Mouse (Mus musculus) urinary bladder, postnatal 25 days (tissue): ENCODE measurements around the gene Tubgcp5.
A peak's percentile ranks its signal among the peaks of the same experiment; 100 is the strongest.
"Not testable (repeated sequence)": the region's sequence is repeated elsewhere in the genome, so short reads cannot be mapped to it uniquely, and the experiment has no call there.

Source experiments
- DNase-seq: peaks from one replicate; pipeline ENCODE4 v3.0.0; 2022; ENCODE audit warnings: low spot score

Tubgcp5 gene

DNA sequence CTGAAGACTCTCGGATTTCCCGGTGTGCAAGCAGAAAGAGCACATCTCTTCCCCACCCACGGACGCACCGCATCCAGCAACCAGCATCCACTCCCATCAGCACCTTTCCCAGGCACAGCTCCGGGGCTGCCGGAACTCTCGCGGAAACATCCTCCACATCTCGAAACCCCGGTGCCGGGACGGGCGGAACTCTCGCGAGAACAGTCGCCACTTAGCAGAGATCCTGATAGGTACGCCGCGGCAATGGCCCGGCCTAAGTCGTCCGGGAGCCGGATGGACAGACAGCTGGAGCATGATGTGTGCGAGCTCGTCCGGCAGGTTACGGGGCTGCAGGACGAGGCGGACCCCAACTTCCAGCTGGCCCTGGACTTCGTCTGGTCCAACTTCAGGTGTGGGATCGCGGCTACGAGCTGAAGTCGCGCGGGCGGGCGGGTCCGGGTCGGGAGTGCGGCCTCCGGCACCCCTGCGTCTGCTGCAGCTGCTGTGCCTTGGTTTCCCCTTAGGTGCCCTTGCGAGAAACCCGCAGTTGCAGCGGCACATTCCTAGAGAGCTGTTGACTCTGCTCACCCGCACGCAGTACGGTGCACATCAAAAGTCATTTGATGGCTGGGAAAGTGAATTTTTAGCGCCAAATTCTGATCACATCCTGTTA lies at the start of gene Tubgcp5:
Gene Tubgcp5, plus strand, starts transcription at position 203 of the 652 bp plus-strand sequence.
- DNase-seq, result peak; percentile 95

DNA sequence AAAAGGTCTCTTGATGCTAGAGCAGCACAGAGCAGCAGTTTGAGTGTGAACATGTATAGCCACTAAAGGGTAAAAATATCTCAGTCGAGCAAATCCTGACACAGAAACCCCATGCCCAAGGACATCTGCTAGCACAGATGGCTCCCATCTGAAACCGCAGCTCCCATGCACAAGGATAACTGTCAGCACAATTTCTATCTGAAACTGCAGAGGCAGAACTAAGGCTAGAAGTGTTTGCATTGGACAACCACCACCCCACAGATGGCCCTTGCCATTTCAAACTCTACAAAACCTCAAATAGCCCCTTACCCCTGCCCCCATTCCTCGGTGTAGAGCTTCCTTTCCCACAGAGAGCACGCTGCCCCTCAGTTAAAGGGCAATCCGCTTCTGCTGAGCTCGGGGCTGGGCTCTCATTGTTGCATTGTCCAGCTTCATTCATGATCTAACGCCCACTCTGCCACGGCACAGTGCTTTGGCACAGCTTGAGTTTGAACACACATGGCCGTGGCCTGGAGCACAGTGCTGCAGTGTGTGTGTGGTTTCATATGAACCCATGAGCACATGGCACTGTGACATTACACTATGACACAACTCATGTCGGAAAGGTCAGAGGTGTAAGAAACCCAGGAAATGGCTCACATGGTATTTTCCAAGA lies 49.3 kb upstream of the Tubgcp5 start:
- DNase-seq, result no peak

DNA sequence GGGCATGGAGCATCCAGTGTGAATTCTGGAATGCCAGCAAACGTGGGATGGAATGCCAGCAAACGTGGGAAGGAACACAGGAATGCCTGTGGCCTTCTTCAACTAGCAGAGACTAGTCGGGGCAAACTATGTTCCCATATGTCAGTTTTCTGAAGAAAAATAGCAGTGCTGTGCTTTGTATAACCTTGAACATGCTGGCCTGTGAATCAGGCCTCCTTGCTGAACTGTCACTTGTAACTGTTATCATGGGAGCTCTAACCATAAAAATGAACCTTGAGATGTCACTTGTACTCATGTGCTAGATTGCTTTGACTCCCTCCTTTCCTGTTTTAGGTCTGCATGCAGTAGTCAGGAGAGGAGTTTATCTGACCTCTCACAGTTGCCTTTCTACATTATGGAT lies 43.1 kb upstream of the Tubgcp5 start:
- no peak for DNase-seq

DNA sequence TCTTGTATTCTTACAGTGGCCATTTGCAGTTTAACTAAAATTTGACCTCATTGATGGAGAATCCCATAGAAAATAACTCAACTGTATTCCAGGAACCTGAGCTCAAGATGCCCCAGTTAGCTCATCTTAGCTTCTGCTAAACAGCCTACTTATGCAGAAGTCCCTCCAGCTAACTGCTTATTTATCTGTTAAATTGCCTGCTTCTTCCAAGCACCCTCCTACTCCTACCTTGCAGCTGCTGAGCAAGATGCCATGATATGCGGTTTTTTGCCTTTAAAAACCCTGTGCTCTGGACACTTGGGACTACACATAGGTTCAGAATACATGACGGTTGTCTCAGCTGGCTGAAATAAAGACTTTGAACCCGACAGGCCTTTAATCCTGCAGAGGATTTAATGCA lies 34.6 kb upstream of the Tubgcp5 start:
- DNase-seq, result no peak

DNA sequence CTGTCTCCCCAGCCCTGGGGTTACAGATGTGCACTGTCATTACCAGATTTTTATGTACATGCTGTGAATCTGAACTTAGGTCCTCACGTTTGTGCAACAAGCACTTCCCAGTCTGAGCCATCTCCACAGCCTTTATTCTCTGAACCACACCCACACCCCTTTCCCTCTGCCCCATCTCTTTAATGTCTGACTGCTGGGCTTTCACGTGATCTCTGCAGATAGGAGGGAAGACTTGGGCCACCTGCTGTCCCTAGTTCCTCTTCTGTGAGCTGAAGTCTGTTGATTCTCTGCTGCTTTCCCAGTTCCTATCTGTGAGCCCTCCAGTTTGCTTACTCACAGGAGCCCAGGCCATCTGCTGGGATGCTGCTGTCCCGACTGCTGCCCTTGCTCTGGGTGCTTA lies 26.0 kb upstream of the Tubgcp5 start, which contains the start of gene Siglech:
Gene Siglech, plus strand, starts transcription at position 253 of the 400 bp plus-strand sequence.
- no peak for DNase-seq

DNA sequence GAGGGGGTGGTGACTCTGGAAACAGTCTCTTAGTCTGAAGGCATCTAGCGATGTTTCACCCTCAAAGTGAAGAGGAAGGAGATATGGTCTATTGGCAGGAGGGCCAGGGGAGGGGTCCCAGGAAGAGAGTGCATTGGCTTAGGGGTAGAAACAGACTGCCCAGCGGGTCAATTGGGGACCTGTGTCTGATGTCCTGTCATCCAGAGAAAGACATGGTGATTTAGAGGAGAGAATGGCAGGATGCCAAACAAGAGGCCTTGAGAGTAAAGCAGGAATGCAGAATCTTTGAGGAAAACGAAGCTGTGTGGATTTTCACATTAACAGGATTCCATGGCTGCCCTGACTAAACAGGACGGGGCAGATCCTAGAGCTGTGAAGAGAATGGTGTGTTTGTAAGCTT lies 13.9 kb upstream of the Tubgcp5 start:
- no peak for DNase-seq

DNA sequence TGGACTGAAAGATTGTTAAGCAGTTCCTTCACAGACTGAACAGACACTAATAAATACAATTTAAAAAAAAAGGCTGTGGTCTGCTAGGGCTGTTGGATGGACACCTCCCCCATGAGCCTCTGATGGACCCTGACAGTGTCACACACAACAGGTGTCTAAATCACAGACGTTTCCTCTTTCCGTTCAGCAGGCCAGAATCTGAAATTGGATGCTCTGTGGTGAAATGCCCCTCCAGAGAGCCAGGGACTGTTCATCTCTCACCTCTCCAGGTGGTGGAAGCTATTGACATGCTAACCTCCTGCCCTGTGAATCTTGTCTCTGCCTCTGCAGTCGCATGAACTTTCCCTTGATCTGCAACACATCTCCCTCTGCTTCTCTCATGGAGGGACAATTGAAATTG lies 11.5 kb upstream of the Tubgcp5 start:
- DNase-seq, result no peak

DNA sequence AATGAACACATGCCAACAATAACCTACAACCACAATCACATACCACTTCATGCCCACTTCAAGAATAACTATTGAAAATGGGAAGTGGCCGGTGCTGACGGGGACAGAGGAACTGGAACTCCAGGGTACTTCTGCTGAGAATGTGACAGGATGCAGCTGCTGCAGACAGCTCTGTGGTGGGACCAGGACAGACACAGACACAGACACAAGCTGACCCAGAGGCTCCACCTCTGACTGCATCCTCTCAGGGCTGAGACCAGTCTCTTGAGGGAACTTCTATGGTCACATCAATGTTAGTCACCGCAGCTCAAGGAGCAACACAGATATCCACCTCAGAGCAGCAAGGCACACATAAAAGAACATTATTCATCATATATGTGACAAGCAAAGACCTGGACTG lies 9.4 kb upstream of the Tubgcp5 start:
- DNase-seq, result no peak

DNA sequence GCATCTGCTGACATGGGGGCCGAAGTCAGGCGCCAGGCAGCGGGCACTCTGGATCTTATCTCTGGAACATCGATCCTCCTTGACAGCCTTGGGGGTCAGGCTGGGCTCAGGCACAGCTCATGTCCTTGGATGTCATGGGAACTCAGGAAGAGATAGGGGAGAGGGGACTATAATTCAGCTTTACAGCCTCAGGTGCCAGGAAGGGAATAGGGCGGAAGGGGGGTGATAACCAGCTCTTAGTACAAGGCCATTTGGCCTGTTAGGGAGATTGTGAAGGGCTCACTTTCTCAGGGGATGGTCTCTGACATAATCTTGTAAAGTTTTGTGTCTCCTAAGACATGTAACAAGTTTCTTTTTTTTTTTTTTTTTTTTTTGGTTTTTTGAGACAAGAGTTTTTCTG lies 3.4 kb upstream of the Tubgcp5 start:
- DNase-seq, result not testable (repeated sequence)

DNA sequence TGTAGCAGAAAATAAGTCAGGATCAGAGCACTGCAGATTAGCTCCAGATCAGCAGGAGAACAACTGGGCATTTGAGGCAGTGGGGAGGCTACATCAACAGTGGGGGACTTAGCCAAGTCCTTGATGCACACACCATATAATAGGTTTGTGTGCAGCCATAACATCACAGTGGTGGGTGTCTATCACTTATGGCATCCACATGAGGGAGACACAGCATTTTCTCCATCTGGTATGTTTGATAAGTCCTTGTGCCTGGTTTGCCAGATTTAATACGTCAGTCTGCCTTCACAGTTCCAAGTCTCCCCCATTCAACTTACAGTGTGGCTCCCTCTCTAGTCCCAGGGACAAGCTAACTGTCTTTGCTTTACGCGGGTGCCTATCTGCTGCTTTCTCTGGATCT lies 1.7 kb upstream of the Tubgcp5 start:
- no peak for DNase-seq

DNA sequence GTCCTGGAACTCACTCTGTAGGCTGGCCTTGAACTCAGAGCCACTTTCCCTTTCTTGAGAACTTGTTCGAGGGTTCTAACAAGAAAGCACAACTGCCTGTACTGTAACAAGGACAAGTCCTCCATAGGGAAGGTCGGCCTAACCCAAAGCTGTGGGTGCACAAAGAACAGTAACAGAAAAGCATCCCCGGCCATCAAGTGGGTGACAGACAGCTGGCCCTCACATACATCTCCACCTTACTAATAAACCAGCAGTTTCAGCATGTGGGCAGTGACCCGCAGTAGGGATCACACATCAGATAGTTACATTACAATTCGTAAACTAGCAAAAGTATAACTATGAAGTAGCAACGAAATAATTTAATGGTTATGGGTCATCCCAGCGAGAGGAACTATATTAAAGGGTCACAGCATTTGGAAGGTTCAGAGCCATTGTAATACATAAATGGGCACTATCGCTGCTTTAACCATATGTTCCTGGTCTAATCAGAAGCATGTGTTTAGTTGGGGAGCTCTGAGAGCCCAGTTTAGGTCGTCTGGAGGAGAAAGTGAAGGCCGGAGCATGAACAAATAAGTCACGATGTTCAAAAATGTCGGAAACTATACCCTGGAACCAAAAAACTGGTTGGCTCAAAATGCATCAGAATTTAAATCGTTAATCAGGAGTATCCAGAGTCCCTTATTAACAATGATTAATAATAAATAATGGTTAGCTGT lies 560 bp upstream of the Tubgcp5 start:
- no peak for DNase-seq

DNA sequence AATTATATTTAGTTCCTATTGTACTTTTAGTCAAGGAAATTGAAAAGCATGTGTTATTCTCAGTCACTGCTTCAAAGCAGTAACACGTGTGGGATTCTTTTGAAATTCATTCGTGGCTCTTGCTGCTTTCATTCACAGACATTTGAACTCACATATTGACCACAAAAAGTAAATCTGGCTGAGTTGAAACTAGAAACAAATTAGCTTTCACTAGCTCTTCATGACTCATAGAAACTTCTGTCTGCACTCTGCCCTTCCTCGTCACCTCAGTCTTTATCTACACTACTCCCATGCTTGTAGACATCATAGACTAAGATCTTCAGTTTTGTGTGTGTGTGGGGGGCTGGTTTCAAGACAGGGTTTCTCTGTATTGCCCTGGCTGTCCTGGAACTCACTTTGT lies 6.0 kb downstream of the Tubgcp5 start:
- no peak for DNase-seq

DNA sequence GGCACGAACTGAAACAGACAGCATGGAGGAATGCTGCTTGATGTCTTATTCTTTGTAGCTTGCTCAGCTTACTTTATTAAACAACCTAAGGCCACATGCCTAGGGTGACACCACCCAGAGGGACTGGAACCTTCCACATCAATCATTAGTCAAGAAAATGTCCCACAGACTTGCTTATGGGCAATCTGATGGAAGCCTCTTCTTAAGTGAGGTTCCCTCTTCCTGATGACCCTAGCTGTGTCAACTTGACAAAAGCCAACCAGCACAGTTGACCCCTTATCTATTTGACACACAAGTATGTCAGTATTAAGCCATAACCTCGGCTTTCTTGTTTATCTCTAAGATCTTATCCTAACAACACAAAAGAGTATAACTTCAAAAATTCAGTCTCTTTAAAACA lies 16.0 kb downstream of the Tubgcp5 start:
- no peak for DNase-seq

DNA sequence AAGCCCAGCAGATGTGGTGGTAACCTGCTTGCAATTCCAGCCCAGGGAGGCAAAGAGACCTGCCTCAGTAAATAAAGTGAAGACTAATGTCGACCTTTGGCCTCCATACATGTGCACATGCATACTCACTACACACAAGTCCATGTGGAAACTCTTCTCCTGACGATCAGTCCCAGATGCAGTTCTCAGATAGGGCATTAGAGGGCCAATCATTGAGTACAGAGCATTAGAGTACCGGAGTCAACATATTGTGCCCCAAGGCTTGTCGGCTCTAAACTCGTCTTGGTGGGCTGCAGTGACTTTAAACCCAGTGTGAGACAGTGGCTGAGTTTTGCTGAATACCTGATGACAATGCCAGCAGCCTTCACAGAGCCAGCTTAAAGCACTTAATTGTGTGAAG lies 30.5 kb downstream of the Tubgcp5 start:
- no peak for DNase-seq

DNA sequence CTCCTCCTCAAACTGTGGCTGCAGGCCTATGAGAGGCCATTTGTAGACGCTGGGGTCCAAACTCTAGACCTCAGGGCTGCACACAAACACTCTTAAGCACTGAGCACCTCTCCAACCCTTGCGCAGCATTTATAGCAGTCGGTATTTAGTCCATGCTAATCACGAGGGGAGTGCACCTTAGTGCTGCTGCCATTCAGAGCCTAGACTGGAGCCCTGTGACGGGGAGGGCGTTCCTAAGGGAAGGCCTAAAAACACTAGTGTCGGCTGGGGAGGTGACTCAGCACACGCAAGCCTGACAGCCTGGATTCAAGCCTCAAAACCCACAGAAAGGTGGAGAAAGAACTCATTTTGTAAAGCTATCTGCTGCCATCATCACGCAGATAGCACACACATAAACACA lies 33.6 kb downstream of the Tubgcp5 start:
- DNase-seq, result no peak

DNA sequence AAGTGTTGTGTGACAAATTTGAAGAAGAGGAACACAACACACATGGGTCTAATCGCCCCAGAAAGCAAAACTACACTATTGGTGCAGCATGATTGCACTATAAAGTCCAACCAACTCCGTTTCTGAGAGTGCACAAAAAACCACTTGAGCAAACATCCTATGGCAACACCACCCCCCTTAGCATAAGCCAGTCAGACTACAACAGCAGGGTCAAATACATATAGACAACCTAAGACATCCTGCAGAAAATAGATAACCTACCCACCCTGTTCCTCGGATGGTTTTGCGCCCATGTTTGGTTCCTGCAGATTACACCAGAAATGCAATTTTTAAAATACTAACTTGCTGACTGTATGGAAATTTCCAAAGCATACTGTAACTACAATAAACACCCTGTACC lies 42.9 kb downstream of the Tubgcp5 start:
- no peak for DNase-seq

DNA sequence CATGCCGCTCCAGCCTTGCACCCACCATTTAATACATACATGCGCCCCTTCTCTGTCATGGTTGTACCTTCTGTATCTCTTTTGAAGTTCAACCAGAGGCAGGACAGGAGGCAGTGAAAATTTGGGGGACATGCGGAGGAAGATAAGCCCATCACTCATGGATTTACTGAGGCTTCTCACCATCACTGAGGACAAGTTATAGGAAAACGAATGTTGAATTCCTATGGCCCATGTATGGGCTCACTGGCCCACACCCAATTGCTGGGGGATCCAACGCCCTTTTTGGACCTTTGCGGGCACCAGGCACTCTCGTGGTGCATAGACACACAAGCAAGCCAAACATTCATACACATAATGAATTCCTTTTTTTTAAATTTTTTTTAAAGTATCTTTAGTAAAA lies 47.5 kb downstream of the Tubgcp5 start, which contains the start of gene Cyfip1:
Gene Cyfip1, plus strand, starts transcription at position 301 of the 400 bp plus-strand sequence.
- no peak for DNase-seq

DNA sequence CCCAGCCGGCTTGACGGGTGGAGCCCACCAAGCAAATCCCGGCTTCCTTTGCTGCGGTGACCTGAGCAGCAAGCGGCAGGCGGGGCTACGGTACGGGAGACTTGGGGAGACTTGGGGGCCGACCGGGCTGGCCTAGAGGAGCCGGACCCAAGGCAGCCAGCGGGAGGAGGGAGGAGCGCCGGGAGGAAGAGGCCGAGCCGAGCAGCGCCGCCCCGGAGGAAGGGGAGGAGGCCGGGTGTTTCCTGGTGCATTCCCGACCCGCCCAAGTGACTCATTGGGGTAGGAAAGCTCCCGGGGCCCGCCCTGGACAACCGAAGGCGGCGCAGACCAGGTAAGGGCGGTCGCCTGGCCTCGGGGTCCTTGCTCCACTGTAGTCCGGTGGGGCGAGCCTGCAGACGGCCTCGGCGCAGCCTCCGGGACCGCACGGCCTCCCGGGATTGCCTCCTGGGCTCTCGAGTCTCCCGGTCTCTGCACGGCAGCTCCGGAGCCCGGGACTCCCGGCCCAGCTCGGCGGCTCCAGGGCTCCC lies 48.1 kb downstream of the Tubgcp5 start:
- peak; percentile 85 for DNase-seq

DNA sequence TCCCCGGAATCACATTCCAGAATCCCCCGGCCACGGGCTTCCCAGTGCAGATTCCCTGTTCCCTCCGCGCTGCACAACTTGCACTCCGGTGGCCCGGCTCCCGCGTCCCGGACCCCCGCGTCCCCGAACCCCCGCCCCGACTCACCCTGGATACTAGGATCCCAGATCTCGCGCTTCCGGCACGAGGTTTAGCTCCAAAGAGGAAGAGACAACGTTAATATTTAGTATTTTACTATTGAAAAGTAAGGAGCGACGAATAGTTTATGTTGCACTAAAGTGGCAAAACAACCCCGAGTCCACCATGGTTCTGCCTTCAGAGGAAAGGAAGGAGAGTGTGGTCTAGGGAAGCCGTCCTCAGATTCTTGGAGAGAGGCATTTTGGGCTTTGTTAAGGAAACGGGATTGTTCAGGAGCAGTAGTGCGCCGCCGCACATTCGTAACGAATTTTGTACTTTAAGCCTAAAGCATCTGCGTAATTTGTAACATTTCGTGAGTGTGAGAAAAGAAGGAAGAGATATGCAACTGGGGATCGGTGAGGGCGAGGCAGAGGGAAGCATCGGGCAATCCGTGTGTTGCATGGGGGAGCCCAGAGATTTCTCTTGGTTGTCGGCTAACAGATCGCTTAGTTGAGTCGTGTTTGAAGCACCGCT lies 48.7 kb downstream of the Tubgcp5 start:
- peak; percentile 12 for DNase-seq

DNA sequence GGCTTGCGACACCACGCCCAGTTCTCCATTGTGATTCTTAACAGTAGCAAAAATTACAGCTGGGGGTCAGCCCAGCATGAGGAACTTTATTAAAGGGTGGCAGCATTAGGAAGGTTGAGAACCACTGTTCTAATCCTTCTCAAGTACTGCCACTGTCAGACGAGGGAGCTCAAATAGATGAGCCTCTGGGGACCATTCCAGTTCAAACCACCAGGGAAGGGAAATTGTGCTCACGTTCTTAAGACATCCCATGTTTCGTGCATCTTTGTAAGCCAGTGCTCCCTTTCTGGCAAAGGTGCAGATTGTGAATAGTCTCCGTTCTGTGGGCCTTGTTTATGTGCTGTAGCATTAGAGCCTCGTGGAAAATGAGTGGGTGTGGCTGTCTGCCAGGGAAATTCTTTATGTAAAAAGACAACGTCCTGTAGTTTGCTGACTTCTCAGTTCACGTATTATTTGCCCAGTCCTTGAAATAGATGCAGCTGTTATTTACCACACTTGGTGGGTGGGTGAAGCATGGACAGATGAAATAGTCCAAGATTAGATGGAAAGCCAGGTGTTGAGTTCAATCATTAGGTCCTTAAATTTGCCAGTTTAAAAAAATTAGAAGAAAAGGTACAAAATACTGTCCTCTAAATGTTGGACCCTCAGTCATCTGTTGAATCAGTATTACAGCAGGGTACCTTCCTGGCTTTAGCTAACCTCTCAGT lies 52.8 kb downstream of the Tubgcp5 start:
- no peak for DNase-seq

DNA sequence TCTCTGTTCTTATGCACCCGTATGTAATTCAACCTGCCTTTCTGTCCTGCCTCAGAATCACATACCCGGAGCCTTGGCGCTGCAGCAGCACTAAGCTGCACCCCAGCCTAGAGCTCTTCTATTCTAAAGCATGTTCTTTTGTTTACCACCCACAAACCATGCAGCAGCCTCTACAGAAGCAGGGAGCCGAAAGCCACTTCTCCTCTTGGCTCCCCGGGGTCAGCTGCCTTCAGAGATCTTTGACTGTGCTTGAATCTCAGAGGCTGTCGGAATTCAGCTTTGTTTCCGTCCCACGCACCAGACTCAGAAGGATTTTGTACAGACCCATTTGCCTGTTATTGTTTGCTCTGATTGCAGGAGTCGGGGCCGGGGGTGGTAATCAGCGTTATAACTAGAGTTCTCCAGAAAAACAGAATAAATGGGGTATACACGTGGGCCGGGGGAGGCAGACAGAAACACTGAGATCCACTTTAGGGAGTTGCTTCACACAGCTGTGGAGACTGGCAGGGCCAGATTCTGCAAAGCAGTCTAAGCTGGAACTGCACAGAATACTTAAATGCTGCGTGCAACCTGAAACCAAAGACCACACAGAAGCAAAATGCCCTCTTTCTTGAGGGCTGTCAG lies 56.1 kb downstream of the Tubgcp5 start:
- DNase-seq, result no peak
